Mouse (Mus musculus): Measurements from ENCODE around the gene Vmn2r51.
"Not testable (repeated sequence)": the region's sequence is repeated elsewhere in the genome, so short reads cannot be mapped to it uniquely, and the experiment has no call there.

Vmn2r51 gene

GRCm38 (mm10) chr7:10105641-10106040 is at the start of gene Vmn2r51:
TSS of gene Vmn2r51 (minus strand) at chr7:10105741.
- not testable (repeated sequence) for DNase-seq

- DNase-seq: not testable (repeated sequence)
These were observed 52.3 kb downstream of the Vmn2r51 start, which contains the start of gene Vmn2r50 for GRCm38 (mm10) chr7:10053196-10053595. TSS of gene Vmn2r50 (minus strand) at chr7:10053296.

All from kidney, postnatal 25 days (tissue).